Mouse (Mus musculus): ENCODE data around the gene Nlrc5.
"Not testable (repeated sequence)": the region's sequence is repeated elsewhere in the genome, so short reads cannot be mapped to it uniquely, and the experiment has no call there.

The Nlrc5 gene

GRCm38 (mm10) chr8:94418017-94418416 lies 16.1 kb upstream of the Nlrc5 start:
- DNase-seq (ENCODE audit: low read depth, low spot score) = peak; percentile 48

GRCm38 (mm10) chr8:94422270-94422669 lies 11.9 kb upstream of the Nlrc5 start:
- DNase-seq (ENCODE audit: low read depth, low spot score) = no peak

- no peak for DNase-seq (ENCODE audit: low read depth, low spot score)
These were observed 6.2 kb upstream of the Nlrc5 start for GRCm38 (mm10) chr8:94427953-94428352.

GRCm38 (mm10) chr8:94428420-94428819 lies 5.7 kb upstream of the Nlrc5 start:
- no peak for DNase-seq (ENCODE audit: low read depth, low spot score)

GRCm38 (mm10) chr8:94429376-94429775 lies 4.8 kb upstream of the Nlrc5 start:
- no peak for DNase-seq (ENCODE audit: low read depth, low spot score)

GRCm38 (mm10) chr8:94432212-94432611 lies 1.9 kb upstream of the Nlrc5 start:
- DNase-seq (ENCODE audit: low read depth, low spot score) = no peak

- no peak for DNase-seq (ENCODE audit: low read depth, low spot score)
These were observed 802 bp downstream of the Nlrc5 start for GRCm38 (mm10) chr8:94434958-94435357.

GRCm38 (mm10) chr8:94435397-94436111 lies 1.4 kb downstream of the Nlrc5 start:
- DNase-seq (ENCODE audit: low read depth, low spot score) = no peak

- DNase-seq (ENCODE audit: low read depth, low spot score) = no peak
These were observed 2.0 kb downstream of the Nlrc5 start for GRCm38 (mm10) chr8:94436112-94436572.

GRCm38 (mm10) chr8:94436900-94437299 lies 2.7 kb downstream of the Nlrc5 start:
- DNase-seq (ENCODE audit: low read depth, low spot score) = no peak

GRCm38 (mm10) chr8:94438659-94439058 lies 4.5 kb downstream of the Nlrc5 start:
- DNase-seq (ENCODE audit: low read depth, low spot score) = no peak

GRCm38 (mm10) chr8:94439691-94440090 lies 5.5 kb downstream of the Nlrc5 start:
- no peak for DNase-seq (ENCODE audit: low read depth, low spot score)

GRCm38 (mm10) chr8:94440389-94440788 lies 6.2 kb downstream of the Nlrc5 start:
- no peak for DNase-seq (ENCODE audit: low read depth, low spot score)

- no peak for DNase-seq (ENCODE audit: low read depth, low spot score)
These were observed 7.5 kb downstream of the Nlrc5 start for GRCm38 (mm10) chr8:94441686-94442085.

GRCm38 (mm10) chr8:94443153-94443552 lies 9.0 kb downstream of the Nlrc5 start:
- no peak for DNase-seq (ENCODE audit: low read depth, low spot score)

GRCm38 (mm10) chr8:94444480-94444879 lies 10.3 kb downstream of the Nlrc5 start:
- DNase-seq (ENCODE audit: low read depth, low spot score) = no peak

GRCm38 (mm10) chr8:94447142-94447541 lies 13.0 kb downstream of the Nlrc5 start:
- no peak for DNase-seq (ENCODE audit: low read depth, low spot score)

GRCm38 (mm10) chr8:94447583-94448324 lies 13.6 kb downstream of the Nlrc5 start:
- peak; percentile 18 for DNase-seq (ENCODE audit: low read depth, low spot score)

GRCm38 (mm10) chr8:94452991-94453390 lies 18.8 kb downstream of the Nlrc5 start:
- DNase-seq (ENCODE audit: low read depth, low spot score) = not testable (repeated sequence)

- DNase-seq (ENCODE audit: low read depth, low spot score) = peak; percentile 56
These were observed 19.8 kb downstream of the Nlrc5 start for GRCm38 (mm10) chr8:94453868-94454488.

GRCm38 (mm10) chr8:94454905-94455304 lies 20.7 kb downstream of the Nlrc5 start:
- no peak for DNase-seq (ENCODE audit: low read depth, low spot score)

GRCm38 (mm10) chr8:94456071-94456470 lies 21.9 kb downstream of the Nlrc5 start:
- DNase-seq (ENCODE audit: low read depth, low spot score) = no peak
